Mouse (Mus musculus): Measurements from ENCODE around the gene Pfdn4. TPM values are rescaled to one million over a fixed set of nuclear protein-coding genes. Genes with fewer than 3 reads are reported as not detected.

The Pfdn4 gene
- polyA plus RNA-seq, 1 experiment from 2014 or later = 128 TPM

DNA sequence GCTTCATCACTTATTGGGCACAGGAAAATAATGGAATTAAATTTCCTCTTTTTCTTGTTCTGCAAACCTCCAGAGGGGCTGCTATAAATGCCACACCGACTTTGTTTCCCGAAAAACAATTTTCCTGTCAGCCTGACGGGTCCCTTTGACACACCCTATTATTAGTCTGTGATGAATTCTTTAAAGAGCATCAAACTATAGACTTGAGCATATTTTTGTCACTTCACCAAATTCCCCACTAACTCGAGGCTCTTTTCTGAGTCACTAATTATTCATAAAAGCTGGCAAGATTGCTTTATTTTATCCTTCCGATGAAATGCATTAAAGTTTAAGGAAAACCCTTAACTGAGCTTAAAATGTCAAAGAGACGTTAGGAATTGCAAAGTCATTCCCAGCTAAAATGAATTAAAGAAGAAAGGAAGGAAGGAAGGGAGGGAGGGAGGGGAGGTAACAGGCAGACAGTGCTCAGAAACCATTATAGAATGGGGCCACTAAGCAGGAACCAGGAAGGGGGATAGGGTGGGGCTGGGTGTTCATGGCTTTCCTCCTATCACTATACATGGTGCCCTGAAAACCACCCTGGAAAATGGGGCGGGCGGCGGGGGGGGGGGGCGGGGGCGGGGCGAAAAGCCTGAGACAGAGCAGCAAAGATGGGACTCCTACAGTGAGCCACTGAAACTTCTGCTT is 38.0 kb downstream of the Pfdn4 start:
- no peak overlapping the region for H3K4me2 ChIP-seq (ENCODE audit: low read depth)
- H3K27me3 ChIP-seq (ENCODE audit: control insufficient read depth, insufficient read depth, low read length) = no peaks in the 10 kb centered on the region
- no peak overlapping the region for H3K4me3 ChIP-seq (ENCODE audit: low read depth, low read length)
- H3K9me3 ChIP-seq (ENCODE audit: control insufficient read depth, low read length) = no peaks in the 10 kb centered on the region
- no peaks in the 10 kb centered on the region for H3K36me3 ChIP-seq (ENCODE audit: control insufficient read depth, insufficient read depth, low read length)
- H3K4me1 ChIP-seq (ENCODE audit: control insufficient read depth, insufficient read depth, low read length) = no peaks in the 10 kb centered on the region
- DNase-seq (ENCODE audit: low spot score) (no peak), ATAC-seq (ENCODE audit: insufficient read depth, low FRiP score, low TSS enrichment) (no peak)
- no peak overlapping the region for H3K9ac ChIP-seq (ENCODE audit: low read length)
- 63% methylated on average over 9 of the region's 12 CpGs for WGBS
- H3K27ac ChIP-seq (ENCODE audit: low read depth, low read length) = no peak overlapping the region

DNA sequence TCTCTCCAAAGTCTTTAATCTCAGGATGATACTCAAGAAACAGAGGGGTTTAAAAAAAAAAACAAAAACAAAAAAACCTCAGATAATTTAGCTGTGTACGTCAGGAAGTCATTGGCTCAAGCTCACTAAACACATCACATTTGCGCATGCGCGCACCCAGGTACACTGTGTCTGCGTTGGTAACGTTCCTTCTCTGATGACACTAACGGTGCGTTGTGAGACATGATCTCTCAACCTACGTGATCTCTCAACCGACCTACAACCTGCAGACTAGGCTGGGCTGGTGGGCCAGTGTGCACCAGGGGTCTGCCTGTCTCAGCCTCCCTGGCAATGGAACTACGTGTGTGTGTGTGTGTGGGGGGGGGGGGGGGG is 38.6 kb downstream of the Pfdn4 start:
- no peaks in the 10 kb centered on the region for H3K36me3 ChIP-seq (ENCODE audit: control insufficient read depth, insufficient read depth, low read length)
- no peaks in the 10 kb centered on the region for H3K27me3 ChIP-seq (ENCODE audit: control insufficient read depth, insufficient read depth, low read length)
- H3K4me1 ChIP-seq (ENCODE audit: control insufficient read depth, insufficient read depth, low read length) = no peaks in the 10 kb centered on the region
- DNase-seq (ENCODE audit: low spot score) = no peak
- H3K9ac ChIP-seq (ENCODE audit: low read length) = no peak overlapping the region
- ATAC-seq (ENCODE audit: insufficient read depth, low FRiP score, low TSS enrichment) = no peak
- 92% methylated on average over 11 of the region's 11 CpGs for WGBS
- no peak overlapping the region for H3K4me3 ChIP-seq (ENCODE audit: low read depth, low read length)
- no peak overlapping the region for H3K27ac ChIP-seq (ENCODE audit: low read depth, low read length)
- no peaks in the 10 kb centered on the region for H3K9me3 ChIP-seq (ENCODE audit: control insufficient read depth, low read length)
- H3K4me2 ChIP-seq (ENCODE audit: low read depth) = no peak overlapping the region

GRCm38 (mm10) chr2:170535841-170536240 is 39.6 kb downstream of the Pfdn4 start:
- Histone ChIP-seq H3K9me3 (ENCODE audit: control insufficient read depth, low read length) (no peaks in the 10 kb centered on the region), H3K36me3 (ENCODE audit: control insufficient read depth, insufficient read depth, low read length) (no peaks in the 10 kb centered on the region), H3K4me2 (ENCODE audit: low read depth) (no peak overlapping the region), H3K9ac (ENCODE audit: low read length) (no peak overlapping the region), H3K4me1 (ENCODE audit: control insufficient read depth, insufficient read depth, low read length) (no peaks in the 10 kb centered on the region), H3K27me3 (ENCODE audit: control insufficient read depth, insufficient read depth, low read length) (no peaks in the 10 kb centered on the region), H3K4me3 (ENCODE audit: low read depth, low read length) (no peak overlapping the region), H3K27ac (ENCODE audit: low read depth, low read length) (no peak overlapping the region)
- no peak for ATAC-seq (ENCODE audit: insufficient read depth, low FRiP score, low TSS enrichment)
- DNase-seq (ENCODE audit: low spot score) = no peak

DNA sequence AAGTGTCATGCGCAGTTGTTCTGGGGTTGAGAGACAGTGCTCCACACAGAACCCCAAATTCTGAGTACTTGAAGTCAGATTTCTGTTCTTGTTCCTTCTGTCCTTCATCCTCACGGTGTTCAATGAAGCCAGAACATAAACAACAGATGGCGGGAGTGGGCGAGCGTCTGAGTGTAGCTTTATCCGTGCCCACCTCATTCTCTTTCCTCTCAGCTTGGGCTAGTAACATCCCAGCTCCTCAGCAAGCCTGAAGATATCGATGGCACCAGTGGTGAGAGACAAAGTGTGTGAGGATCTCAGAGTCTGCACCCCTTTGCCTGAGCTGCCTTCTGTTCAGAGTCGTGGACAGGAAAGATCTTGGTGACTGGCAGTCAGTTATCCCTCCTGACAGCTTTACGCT is 43.0 kb downstream of the Pfdn4 start:
- DNase-seq (ENCODE audit: low spot score) (no peak), ATAC-seq (ENCODE audit: insufficient read depth, low FRiP score, low TSS enrichment) (no peak)
- no peak overlapping the region for H3K4me2 ChIP-seq (ENCODE audit: low read depth)
- H3K9me3 ChIP-seq (ENCODE audit: control insufficient read depth, low read length) = no peaks in the 10 kb centered on the region
- H3K27ac ChIP-seq (ENCODE audit: low read depth, low read length) = no peak overlapping the region
- H3K9ac ChIP-seq (ENCODE audit: low read length) = no peak overlapping the region
- H3K27me3 ChIP-seq (ENCODE audit: control insufficient read depth, insufficient read depth, low read length) = no peaks in the 10 kb centered on the region
- no peaks in the 10 kb centered on the region for H3K36me3 ChIP-seq (ENCODE audit: control insufficient read depth, insufficient read depth, low read length)
- H3K4me3 ChIP-seq (ENCODE audit: low read depth, low read length) = no peak overlapping the region
- no peaks in the 10 kb centered on the region for H3K4me1 ChIP-seq (ENCODE audit: control insufficient read depth, insufficient read depth, low read length)
- WGBS = 87% methylated on average over 9 of the region's 9 CpGs

DNA sequence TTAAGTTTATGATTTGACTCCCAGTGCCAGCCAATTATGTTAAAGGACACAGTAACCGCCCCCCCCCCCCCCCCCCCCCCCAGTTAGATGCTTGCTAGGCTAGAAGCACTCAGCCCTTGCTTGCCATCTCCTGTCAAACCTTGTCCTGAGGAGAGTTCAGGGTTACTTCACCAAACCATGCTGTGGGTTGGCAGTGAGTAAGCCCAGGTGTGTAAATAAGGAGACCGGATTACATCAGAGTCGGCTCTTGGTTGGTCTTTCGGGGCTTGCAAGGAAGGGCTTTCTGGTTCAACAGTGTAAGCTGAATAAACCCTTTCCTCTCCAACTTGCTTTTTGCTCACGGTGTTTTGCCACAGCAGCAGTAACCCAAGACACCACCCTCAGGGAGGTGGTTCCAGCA is 47.4 kb downstream of the Pfdn4 start:
- ATAC-seq (ENCODE audit: insufficient read depth, low FRiP score, low TSS enrichment) = no peak
- no peaks in the 10 kb centered on the region for H3K27me3 ChIP-seq (ENCODE audit: control insufficient read depth, insufficient read depth, low read length)
- no peak for DNase-seq (ENCODE audit: low spot score)
- no peak overlapping the region for H3K4me3 ChIP-seq (ENCODE audit: low read depth, low read length)
- H3K4me1 ChIP-seq (ENCODE audit: control insufficient read depth, insufficient read depth, low read length) = peaks cover 4% of the 10 kb centered on the region
- no peak overlapping the region for H3K27ac ChIP-seq (ENCODE audit: low read depth, low read length)
- H3K9me3 ChIP-seq (ENCODE audit: control insufficient read depth, low read length) = no peaks in the 10 kb centered on the region
- 73% methylated on average over 5 of the region's 5 CpGs for WGBS
- H3K9ac ChIP-seq (ENCODE audit: low read length) = no peak overlapping the region
- no peak overlapping the region for H3K4me2 ChIP-seq (ENCODE audit: low read depth)
- no peaks in the 10 kb centered on the region for H3K36me3 ChIP-seq (ENCODE audit: control insufficient read depth, insufficient read depth, low read length)

- no peak for DNase-seq (ENCODE audit: low spot score)
- H3K4me3 ChIP-seq (ENCODE audit: low read depth, low read length) = no peak overlapping the region
- no peak for ATAC-seq (ENCODE audit: insufficient read depth, low FRiP score, low TSS enrichment)
- no peak overlapping the region for H3K4me2 ChIP-seq (ENCODE audit: low read depth)
- 86% methylated on average over 3 of the region's 3 CpGs for WGBS
- H3K36me3 ChIP-seq (ENCODE audit: control insufficient read depth, insufficient read depth, low read length) = no peaks in the 10 kb centered on the region
- no peaks in the 10 kb centered on the region for H3K27me3 ChIP-seq (ENCODE audit: control insufficient read depth, insufficient read depth, low read length)
- no peaks in the 10 kb centered on the region for H3K9me3 ChIP-seq (ENCODE audit: control insufficient read depth, low read length)
- H3K4me1 ChIP-seq (ENCODE audit: control insufficient read depth, insufficient read depth, low read length) = peaks cover 4% of the 10 kb centered on the region
- H3K27ac ChIP-seq (ENCODE audit: low read depth, low read length) = no peak overlapping the region
- no peak overlapping the region for H3K9ac ChIP-seq (ENCODE audit: low read length)
These were observed 47.9 kb downstream of the Pfdn4 start for GRCm38 (mm10) chr2:170544159-170544558.

- H3K27me3 ChIP-seq (ENCODE audit: control insufficient read depth, insufficient read depth, low read length) = no peaks in the 10 kb centered on the region
- 86% methylated on average over 7 of the region's 7 CpGs for WGBS
- DNase-seq (ENCODE audit: low spot score) = no peak
These were observed 48.7 kb downstream of the Pfdn4 start for GRCm38 (mm10) chr2:170544950-170545349.

DNA sequence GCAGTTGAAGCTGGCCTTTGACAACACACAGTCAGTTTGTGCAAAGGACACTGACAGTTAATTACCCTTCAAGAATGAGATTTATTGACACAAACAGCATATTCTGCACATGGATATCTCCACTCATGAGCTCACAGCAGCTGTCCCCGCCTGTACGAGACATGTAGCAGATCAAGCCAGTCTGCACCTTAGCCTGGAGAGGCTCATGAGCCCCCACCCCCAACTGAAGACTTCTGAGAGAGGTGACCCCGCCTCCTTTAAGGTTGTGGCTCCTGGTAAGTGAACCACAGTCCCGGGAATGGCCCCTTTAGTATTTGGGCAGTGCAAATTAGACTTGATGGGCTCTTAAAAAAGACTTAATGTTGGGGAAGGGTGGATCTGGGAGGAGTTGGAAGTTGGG is 49.5 kb downstream of the Pfdn4 start:
- H3K36me3 ChIP-seq (ENCODE audit: control insufficient read depth, insufficient read depth, low read length) = no peaks in the 10 kb centered on the region
- no peak for DNase-seq (ENCODE audit: low spot score)
- no peak overlapping the region for H3K4me3 ChIP-seq (ENCODE audit: low read depth, low read length)
- no peak overlapping the region for H3K9ac ChIP-seq (ENCODE audit: low read length)
- H3K27me3 ChIP-seq (ENCODE audit: control insufficient read depth, insufficient read depth, low read length) = no peaks in the 10 kb centered on the region
- no peak for ATAC-seq (ENCODE audit: insufficient read depth, low FRiP score, low TSS enrichment)
- no peaks in the 10 kb centered on the region for H3K9me3 ChIP-seq (ENCODE audit: control insufficient read depth, low read length)
- no peak overlapping the region for H3K4me2 ChIP-seq (ENCODE audit: low read depth)
- 37% methylated on average over 4 of the region's 4 CpGs for WGBS
- H3K27ac ChIP-seq (ENCODE audit: low read depth, low read length) = no peak overlapping the region
- H3K4me1 ChIP-seq (ENCODE audit: control insufficient read depth, insufficient read depth, low read length) = peaks cover 4% of the 10 kb centered on the region

More at GRCm38 (mm10) chr2:170544950-170545349, 48.7 kb downstream of the Pfdn4 start:
- no peaks in the 10 kb centered on the region for H3K9me3 ChIP-seq (ENCODE audit: control insufficient read depth, low read length)
- H3K4me3 ChIP-seq (ENCODE audit: low read depth, low read length) = no peak overlapping the region
- no peaks in the 10 kb centered on the region for H3K36me3 ChIP-seq (ENCODE audit: control insufficient read depth, insufficient read depth, low read length)
- H3K4me1 ChIP-seq (ENCODE audit: control insufficient read depth, insufficient read depth, low read length) = peaks cover 4% of the 10 kb centered on the region
- H3K4me2 ChIP-seq (ENCODE audit: low read depth) = no peak overlapping the region
- H3K9ac ChIP-seq (ENCODE audit: low read length) = no peak overlapping the region
- no peak for ATAC-seq (ENCODE audit: insufficient read depth, low FRiP score, low TSS enrichment)
- H3K27ac ChIP-seq (ENCODE audit: low read depth, low read length) = no peak overlapping the region

DNA sequence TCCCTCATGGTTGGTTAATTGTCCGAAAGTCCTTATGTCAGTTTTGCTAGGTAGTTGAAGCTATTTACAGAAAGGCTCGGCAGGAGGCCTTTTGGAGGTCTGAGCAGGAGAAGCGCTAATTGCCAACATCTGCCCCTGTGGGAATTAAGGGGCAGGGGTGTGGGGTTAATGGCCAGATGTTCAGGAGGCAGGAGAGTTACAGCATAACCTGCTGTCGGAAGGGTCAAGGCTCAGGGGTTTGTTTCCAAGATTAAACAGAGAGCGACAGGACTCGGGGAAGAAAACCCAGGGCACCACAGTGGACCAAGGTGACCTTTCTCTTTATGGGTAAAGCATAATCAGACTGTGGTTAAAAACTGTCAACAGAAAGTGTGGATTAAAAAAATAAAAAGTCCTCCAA is 51.3 kb downstream of the Pfdn4 start:
- H3K4me1 ChIP-seq (ENCODE audit: control insufficient read depth, insufficient read depth, low read length) = peaks cover 4% of the 10 kb centered on the region
- DNase-seq (ENCODE audit: low spot score) = peak; percentile 36
- no peak overlapping the region for H3K4me3 ChIP-seq (ENCODE audit: low read depth, low read length)
- ATAC-seq (ENCODE audit: insufficient read depth, low FRiP score, low TSS enrichment) = no peak
- H3K36me3 ChIP-seq (ENCODE audit: control insufficient read depth, insufficient read depth, low read length) = no peaks in the 10 kb centered on the region
- H3K4me2 ChIP-seq (ENCODE audit: low read depth) = no peak overlapping the region
- H3K27me3 ChIP-seq (ENCODE audit: control insufficient read depth, insufficient read depth, low read length) = no peaks in the 10 kb centered on the region
- 5% methylated on average over 6 of the region's 6 CpGs for WGBS
- no peak overlapping the region for H3K9ac ChIP-seq (ENCODE audit: low read length)
- H3K27ac ChIP-seq (ENCODE audit: low read depth, low read length) = no peak overlapping the region
- H3K9me3 ChIP-seq (ENCODE audit: control insufficient read depth, low read length) = no peaks in the 10 kb centered on the region

All from neural tube, embryonic 11.5 days (tissue).